Mouse (Mus musculus): Measurements from ENCODE around the gene Prr14. TPM values are rescaled to one million over a fixed set of nuclear protein-coding genes. Genes with fewer than 3 reads are reported as not detected.
"Not testable (repeated sequence)": the region's sequence is repeated elsewhere in the genome, so short reads cannot be mapped to it uniquely, and the experiment has no call there.

Prr14 gene
- polyA plus RNA-seq, 3 experiments from 2014 or later, result 151 to 194 (median 184) TPM

GRCm38 (mm10) chr7:127472060-127472459 is 12.6 kb downstream of the Prr14 start:
- no peak for ATAC-seq

- no peak for ATAC-seq
Observed at GRCm38 (mm10) chr7:127473705-127474104, 14.3 kb downstream of the Prr14 start.

- no peak for ATAC-seq
Observed at GRCm38 (mm10) chr7:127474378-127475070, 15.1 kb downstream of the Prr14 start.

- no peak for ATAC-seq
Observed at GRCm38 (mm10) chr7:127475186-127475740, 15.9 kb downstream of the Prr14 start.

GRCm38 (mm10) chr7:127476336-127476735 is 16.9 kb downstream of the Prr14 start:
- ATAC-seq, result no peak

GRCm38 (mm10) chr7:127476855-127477254 is 17.4 kb downstream of the Prr14 start:
- ATAC-seq, result no peak

- peak; percentile 82 for ATAC-seq
Observed at GRCm38 (mm10) chr7:127477687-127478634, 18.6 kb downstream of the Prr14 start.

- ATAC-seq, result peak; percentile 27
Observed at GRCm38 (mm10) chr7:127478635-127479317, 19.4 kb downstream of the Prr14 start, which contains the start of gene Fbrs. TSS of gene Fbrs (plus strand) at chr7:127479199.

GRCm38 (mm10) chr7:127479318-127480225 is 20.2 kb downstream of the Prr14 start:
- no peak for ATAC-seq

- no peak for ATAC-seq
Observed at GRCm38 (mm10) chr7:127480321-127480720, 20.9 kb downstream of the Prr14 start.

- no peak for ATAC-seq
Observed at GRCm38 (mm10) chr7:127485416-127485815, 26.0 kb downstream of the Prr14 start.

GRCm38 (mm10) chr7:127488364-127488763 is 29.0 kb downstream of the Prr14 start:
- ATAC-seq, result not testable (repeated sequence)

GRCm38 (mm10) chr7:127489982-127490381 is 30.6 kb downstream of the Prr14 start:
- ATAC-seq, result no peak

- ATAC-seq, result no peak
Observed at GRCm38 (mm10) chr7:127491846-127492245, 32.4 kb downstream of the Prr14 start.

GRCm38 (mm10) chr7:127494648-127495047 is 35.2 kb downstream of the Prr14 start:
- ATAC-seq, result no peak

GRCm38 (mm10) chr7:127497382-127497781 is 38.0 kb downstream of the Prr14 start:
- ATAC-seq, result no peak

GRCm38 (mm10) chr7:127498407-127498806 is 39.0 kb downstream of the Prr14 start:
- peak; percentile 43 for ATAC-seq

GRCm38 (mm10) chr7:127508291-127508690 is 48.9 kb downstream of the Prr14 start:
- no peak for ATAC-seq

GRCm38 (mm10) chr7:127509830-127510229 is 50.4 kb downstream of the Prr14 start:
- not testable (repeated sequence) for ATAC-seq

GRCm38 (mm10) chr7:127511241-127511640 is 51.8 kb downstream of the Prr14 start:
- ATAC-seq, result no peak

GRCm38 (mm10) chr7:127511808-127512230 is 52.4 kb downstream of the Prr14 start, which contains the start of gene Srcap:
TSS of gene Srcap (plus strand) at chr7:127511983.
- ATAC-seq, result peak; percentile 94
